Mouse (Mus musculus): ENCODE measurements around the gene Apol7e.
"Not testable (repeated sequence)": the region's sequence is repeated elsewhere in the genome, so short reads cannot be mapped to it uniquely, and the experiment has no call there.

Gene Apol7e

DNA sequence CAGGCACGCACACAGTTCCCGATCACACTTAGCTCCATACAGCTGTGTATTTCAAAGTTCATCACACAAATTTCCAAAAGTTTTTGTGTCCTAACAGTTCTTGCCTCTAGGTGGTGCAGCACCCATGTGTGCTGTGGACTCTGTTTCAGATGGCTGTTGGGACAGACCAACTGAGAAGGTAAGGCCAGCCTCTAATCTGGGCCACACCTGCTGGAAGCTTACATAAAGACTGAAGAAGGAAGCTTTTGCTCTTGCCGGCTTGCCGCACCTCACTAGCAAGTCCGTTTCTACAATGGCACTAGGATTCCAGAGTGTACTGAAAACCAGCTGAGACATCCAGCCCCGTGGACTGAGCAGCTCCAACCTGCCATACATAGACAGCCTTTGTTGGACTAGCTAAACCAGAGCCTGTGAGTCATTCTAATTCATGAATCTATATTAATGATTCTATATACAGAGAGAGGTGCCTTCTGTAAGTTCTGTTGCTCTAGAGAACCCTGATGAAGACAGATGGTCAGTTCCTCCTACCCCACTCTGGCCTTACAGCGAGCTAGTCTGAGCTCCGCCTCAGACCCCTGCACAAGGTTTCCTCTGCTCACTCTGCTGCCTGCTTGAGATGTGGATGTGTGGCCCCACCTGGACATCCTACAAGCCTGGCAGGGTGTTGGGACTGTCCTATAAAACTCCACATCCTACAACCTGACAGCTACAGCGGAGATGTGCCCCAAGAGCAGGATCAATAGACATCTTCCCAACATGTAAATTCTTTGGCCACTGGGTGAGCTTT, 42.0 kb downstream of the Apol7e start:
- no peak for DNase-seq (ENCODE audit: inconsistent ontology term)

GRCm38 (mm10) chr15:77741556-77741955, 42.9 kb downstream of the Apol7e start:
- DNase-seq (ENCODE audit: inconsistent ontology term), result not testable (repeated sequence)

DNA sequence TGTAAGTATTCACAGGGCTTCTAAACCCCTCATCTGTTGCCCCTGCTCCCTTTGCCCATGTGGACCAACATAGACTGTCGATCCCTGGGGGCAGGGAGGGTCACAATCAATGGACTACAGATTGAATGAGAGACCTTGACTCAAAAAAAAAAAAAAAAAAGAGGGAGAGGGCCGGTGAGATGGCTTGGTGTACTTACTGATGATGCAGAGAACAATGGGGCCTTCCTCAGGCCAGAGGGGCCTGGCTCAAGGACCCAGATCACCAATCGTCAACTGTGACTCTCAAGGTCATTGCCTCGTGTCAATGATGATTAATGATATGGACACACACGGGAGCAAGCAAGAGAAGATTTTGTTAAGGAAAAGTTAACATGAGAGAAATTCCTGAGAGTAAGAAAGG, 46.0 kb downstream of the Apol7e start:
- no peak for DNase-seq (ENCODE audit: inconsistent ontology term)

DNA sequence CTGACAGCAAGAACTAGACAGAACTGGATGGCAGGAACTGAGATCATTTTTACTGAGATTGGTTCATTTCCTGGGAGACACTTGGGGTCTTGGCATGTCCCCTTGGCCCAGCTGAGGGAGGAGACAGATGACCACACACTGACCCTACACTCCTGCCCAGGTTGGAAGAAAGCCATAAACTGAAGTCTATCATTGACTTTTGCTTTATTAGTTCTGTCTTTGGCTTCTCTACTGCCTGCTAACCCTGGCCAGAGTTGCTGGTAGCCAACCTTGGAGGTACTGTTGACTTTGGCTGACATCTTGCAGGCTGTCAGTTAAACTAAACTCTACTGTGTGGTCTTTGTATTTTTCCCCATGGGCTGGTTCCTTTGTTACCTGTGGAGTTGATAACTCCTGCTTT, 46.4 kb downstream of the Apol7e start:
- DNase-seq (ENCODE audit: inconsistent ontology term), result no peak

DNA sequence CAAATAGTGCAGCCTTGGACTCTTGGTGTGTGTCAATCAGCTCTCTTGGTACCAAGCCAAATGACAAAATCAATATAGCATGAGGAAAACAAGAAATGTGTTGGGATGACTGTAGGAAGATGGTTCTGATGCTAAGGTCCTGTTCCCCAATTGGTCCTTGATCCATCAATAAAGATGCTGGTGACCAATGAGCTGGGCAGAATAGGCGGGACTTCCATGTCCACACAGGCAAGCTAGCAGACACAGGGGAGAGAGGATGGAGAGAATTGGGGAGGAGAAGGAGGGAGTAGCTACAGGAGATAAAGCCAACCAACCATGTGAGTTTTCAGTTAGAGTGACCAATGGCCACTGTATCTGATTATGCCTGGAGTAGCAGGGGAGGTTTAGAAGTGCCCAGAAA, 47.7 kb downstream of the Apol7e start:
- no peak for DNase-seq (ENCODE audit: inconsistent ontology term)

GRCm38 (mm10) chr15:77748414-77748813, 49.8 kb downstream of the Apol7e start:
- DNase-seq (ENCODE audit: inconsistent ontology term), result no peak

DNA sequence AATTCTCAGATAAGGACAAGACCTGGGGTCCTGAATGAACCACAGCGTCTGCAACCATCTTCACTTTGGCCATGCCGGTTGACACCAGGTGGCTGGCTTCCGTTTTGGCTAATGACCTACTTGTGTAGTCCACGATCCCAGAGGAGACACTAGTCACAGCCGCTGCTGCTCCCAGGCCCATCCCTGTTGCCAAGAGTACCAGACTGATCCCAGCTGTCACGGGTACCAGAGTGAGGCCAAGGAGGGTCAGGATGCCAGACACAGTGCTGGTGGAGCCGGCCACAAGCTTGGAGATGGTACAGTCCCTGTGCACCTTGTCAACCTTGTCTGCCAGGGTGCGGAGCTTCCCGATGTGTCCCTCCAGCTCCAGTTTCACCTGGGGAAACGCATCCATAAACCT, 51.1 kb downstream of the Apol7e start:
- no peak for DNase-seq (ENCODE audit: inconsistent ontology term)

GRCm38 (mm10) chr15:77750461-77750860, 51.8 kb downstream of the Apol7e start:
- peak; percentile 39 for DNase-seq (ENCODE audit: inconsistent ontology term)

- DNase-seq (ENCODE audit: inconsistent ontology term), result no peak
Measured at GRCm38 (mm10) chr15:77752443-77752842, 53.8 kb downstream of the Apol7e start.

DNA sequence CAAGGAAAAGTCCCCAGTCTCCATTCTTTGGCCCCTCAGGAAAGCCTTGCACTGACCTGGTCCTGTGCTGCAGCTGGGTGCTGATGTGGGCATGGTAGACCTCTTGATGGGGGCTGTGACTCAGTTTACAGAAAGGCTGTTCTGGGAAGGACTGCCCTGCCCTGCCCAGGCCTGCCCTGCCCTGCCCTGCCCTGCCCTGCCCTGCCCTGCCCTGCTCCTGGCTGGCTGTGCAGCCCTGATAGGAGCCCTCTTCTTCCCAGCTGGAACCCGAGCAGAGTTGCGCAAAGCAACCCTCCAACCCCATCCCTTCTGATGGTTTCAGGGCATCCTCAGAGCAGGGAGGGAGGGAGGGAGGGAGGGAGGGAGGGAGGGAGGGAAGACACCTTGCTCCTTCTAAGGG, 56.5 kb downstream of the Apol7e start:
- no peak for DNase-seq (ENCODE audit: inconsistent ontology term)

GRCm38 (mm10) chr15:77756081-77756480, 57.4 kb downstream of the Apol7e start:
- DNase-seq (ENCODE audit: inconsistent ontology term), result no peak

GRCm38 (mm10) chr15:77756848-77757247, 58.2 kb downstream of the Apol7e start, which contains the start of gene Apol8:
Gene Apol8, minus strand, starts transcription at chr15:77757003.
- peak; percentile 36 for DNase-seq (ENCODE audit: inconsistent ontology term)

- DNase-seq (ENCODE audit: inconsistent ontology term), result no peak
Measured at GRCm38 (mm10) chr15:77757586-77758226, 59.0 kb downstream of the Apol7e start.

DNA sequence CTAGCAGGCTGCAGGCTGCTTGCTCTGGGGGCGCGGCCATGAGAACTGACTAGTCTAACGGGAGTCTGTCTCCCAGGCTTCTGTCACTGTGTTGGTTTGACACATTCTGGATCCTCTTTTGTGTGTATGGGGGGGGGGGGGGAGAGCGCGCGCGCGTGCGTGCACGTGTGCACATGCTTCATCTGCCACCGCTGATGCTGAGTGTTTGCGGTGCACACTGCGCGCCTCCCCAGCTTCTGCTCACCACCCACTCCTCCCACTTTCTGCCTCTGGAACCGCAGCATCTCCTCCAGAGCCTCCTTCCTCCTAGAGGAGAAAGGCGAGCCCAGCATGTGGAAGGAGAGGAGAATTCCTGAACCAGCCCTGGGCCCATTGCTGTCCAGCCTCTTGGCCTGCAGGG, 61.4 kb downstream of the Apol7e start:
- no peak for DNase-seq (ENCODE audit: inconsistent ontology term)

DNA sequence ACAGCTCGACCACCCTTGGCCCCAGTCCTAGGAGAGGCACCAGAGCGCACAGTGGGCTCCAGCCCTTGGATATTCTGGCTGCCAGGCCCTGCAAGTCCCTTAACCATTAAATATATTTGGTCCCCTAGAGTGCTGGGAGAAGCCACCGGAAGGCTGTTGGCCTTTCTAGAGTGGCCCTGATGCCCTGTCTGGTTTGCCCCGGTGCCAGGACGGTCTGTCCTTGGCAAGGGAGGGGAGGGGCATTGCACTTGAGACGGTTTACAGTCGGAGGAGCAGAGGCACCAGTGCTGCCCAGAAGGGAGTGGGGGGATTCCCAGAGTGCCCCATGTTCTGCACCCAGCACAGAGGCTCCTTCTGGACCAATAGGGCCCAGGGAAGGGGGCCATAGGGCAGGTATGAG, 62.4 kb downstream of the Apol7e start:
- no peak for DNase-seq (ENCODE audit: inconsistent ontology term)

DNA sequence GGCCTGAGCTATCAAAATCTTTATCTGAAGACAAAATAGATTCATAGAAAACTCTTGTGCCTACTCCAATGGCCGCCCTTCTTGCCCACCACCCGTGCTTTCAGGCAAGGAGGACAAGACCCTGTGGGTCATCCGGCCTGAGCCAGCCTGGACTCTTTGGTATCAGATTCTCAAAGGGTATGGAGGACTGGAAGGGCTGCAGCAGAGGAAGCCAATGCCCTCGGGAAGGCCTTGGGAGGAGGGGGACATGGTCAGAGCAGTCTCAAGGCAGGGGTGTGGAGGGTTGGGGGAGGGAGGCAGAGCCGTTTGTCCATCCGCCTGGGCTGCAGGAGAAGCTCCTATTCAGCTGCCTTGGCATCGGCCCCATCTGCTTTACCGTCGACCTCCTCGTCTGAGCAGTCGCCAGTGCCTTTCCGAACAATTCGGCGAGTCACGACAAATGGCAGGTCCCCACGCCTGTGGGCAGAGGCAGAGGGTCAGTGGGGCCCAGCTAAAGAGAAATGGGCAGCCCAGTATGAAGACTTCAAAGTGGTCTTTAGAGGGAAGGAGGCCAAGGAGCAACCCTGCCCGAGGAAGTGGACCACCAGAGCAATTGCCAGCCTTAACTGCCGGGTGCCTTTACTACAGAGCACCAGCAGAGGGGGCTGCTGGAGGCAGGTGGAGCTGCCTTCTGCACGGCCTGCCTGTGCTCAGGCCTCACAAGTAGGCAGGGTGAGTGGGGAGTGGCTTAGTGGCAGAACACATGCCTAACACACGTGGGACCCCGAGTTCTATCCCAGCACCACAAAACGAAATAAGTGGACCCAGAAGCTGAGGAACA, 63.1 kb downstream of the Apol7e start:
- DNase-seq (ENCODE audit: inconsistent ontology term), result peak; percentile 42

GRCm38 (mm10) chr15:77763050-77763449, 64.4 kb downstream of the Apol7e start:
- DNase-seq (ENCODE audit: inconsistent ontology term), result no peak

GRCm38 (mm10) chr15:77763702-77764101, 65.0 kb downstream of the Apol7e start:
- DNase-seq (ENCODE audit: inconsistent ontology term), result no peak

DNA sequence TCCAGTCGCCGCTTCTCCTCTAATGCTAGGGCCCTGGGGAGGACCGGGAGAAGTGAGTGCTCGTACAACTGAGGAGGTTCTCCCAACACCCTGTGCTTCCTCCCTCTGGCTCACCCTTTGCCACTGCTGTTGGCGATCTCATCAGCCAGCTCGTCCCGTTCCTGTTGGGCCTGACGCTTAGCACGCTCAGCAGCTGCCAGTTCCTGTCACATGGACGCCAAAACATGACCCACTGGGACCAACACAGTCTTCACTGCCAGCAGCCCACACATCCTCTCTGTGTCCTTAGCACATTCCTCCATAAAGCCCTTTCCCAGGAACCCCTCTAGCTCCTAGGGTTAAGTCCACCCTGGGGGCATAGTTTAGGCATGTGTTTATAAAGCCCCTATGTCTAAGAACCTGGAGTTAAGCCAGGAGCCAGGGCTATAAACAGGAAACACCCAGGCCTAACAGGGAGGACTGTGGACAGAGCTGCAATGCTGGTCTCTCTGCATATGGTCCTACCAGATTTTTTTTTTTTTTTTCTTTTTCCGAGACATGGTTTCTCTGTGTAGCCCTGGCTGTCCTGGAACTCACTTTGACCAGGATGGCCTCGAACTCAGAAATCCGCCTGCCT, 65.8 kb downstream of the Apol7e start:
- no peak for DNase-seq (ENCODE audit: inconsistent ontology term)

GRCm38 (mm10) chr15:77765484-77766093, 66.9 kb downstream of the Apol7e start:
- no peak for DNase-seq (ENCODE audit: inconsistent ontology term)

GRCm38 (mm10) chr15:77766981-77767380, 68.3 kb downstream of the Apol7e start:
- no peak for DNase-seq (ENCODE audit: inconsistent ontology term)
